Mouse (Mus musculus): ENCODE measurements around the gene Cdc42ep5.
"Not testable (repeated sequence)": the region's sequence is repeated elsewhere in the genome, so short reads cannot be mapped to it uniquely, and the experiment has no call there.

Cdc42ep5 gene

DNA sequence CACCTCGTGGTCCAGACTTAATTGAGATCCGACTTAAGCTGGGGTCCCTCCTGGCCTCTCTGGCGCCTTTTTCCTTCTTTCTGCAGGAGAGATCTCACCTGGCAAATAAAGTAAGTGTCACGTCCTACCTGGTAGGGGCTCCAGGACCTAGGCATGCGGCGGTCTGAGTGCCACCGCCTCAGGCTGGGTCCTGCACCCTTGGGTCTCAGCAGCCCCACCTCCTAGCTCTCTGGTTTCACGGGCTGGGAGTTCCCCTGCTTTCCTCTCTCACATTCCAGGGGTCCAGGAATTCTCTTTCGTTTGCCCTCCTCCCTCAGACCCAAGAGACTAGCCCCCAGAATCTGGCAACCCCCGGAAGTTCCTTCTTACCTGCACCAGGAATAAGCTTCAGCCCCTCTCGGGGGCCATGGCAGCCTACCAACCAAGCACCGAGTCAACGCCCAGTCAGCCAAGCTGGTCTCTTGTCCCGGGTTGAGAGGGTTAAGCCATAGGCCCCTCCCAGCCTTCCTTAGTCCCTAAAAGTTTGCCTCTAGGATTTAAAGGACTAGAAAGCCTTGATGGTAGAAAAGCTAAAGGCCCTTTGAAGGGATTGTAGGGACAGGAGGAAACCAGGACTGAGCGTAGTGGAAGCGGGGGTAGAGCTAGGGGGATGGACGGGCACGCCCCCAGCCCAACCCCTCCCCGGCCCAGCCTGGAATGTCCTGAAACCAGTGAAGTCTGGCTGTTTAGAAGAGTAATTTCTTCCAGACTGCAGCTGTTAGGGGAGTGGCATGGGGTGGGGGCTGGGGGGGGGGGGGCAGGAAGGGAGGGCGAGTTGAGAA is at the start of gene Cdc42ep5:
Gene Cdc42ep5 (minus strand): TSS at position 771 of the 821 bp plus-strand sequence.
- POLR2A ChIA-PET: interaction anchor here (0.6 to 5.1 kb wide), 41 partner anchors 9 to 662 kb away, joined by 3 to 71 read pairs (median 5); partner anchors contain the start of genes Leng8 (in 3 of the 4), Leng9 (in 3 of the 4), Mboat7 (in 2 of the 4) and Tsen34 (in 2 of the 4)
- CTCF ChIA-PET: interaction anchor here (0.6 to 1.9 kb wide), 12 partner anchors 9 to 499 kb away, joined by 3 to 8 read pairs (median 4); partner anchors contain the start of gene Leng1 (in 1 of the 4)

DNA sequence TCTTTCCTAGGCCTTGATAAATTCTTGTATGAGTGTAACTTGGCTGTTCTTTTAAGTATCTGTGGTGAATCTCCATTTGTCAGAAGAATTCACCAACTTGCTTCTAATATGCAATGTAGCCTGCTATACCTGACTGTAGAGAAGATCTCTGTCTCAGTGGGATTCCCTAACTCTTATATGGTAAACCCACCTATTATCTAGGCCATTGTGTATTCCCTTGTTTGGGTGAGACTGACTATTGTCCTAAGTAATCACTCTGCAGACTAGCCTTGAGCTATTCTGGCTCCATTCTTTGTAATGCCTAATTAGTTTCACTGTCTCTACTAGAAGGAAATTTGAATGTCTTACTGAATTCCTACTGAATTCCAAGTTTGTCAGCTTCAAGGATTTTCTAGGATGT is 48.8 kb upstream of the Cdc42ep5 start:
- POLR2A ChIA-PET: interaction anchor here in 3 of 4 experiments (0.8 to 1.5 kb wide), 5 partner anchors 11 to 101 kb away, joined by 3 to 5 read pairs (median 3); partner anchors contain the start of gene Cdc42ep5 (in 1 of the 3)
- CTCF ChIA-PET: not testable (repeated sequence)

DNA sequence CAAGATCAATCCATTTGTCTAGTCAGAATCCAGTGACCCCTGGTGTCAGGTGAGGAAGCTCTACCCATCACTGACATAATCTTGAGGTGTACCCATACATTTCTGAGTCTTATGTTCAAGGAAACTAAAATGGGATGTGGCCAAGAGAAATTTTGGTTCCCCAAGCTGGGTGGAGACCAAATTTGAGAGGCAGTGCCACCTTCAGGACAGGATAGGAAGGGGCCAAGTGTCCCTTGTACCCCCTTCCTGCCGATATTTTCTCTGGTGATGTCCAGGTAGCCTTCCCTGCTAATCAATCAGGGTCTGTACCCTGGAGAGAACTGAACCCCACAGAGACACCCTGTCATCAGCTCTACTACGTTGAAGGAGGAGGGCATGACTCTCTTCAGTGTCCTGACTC is 44.0 kb upstream of the Cdc42ep5 start:
- ChIA-PET POLR2A (interaction anchor here in 1 of 4 experiments (0.6 to 0.9 kb wide), 2 partner anchors 59 to 88 kb away, joined by 3 read pairs; no protein-coding TSS in a partner anchor), CTCF (interaction anchor here in 1 of 4 experiments (1.6 kb wide), 1 partner anchor 35 kb away, joined by 3 read pairs; no protein-coding TSS in a partner anchor)

DNA sequence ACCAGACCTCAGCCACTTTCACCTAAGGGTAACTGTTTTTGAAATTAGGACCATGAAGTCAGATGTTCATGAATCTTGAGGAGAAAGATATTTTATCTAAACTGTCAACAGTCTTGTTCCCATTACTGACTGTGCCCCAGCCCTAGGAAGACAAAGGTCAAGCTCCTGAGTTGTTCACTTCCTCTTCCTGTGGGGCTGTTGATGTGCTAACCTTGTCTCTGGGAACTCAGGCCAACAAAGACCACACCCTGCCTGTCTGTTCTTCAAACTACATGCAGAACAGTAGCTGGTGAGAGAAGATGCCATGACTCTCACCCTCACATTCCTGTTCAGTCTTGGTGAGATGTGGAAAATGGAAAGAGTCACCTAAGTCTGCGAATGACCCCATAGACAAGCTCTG is 42.5 kb upstream of the Cdc42ep5 start:
- ChIA-PET POLR2A (no interaction called here), CTCF (interaction anchor here in 1 of 4 experiments (1.6 kb wide), 1 partner anchor 37 kb away, joined by 3 read pairs; no protein-coding TSS in a partner anchor)

DNA sequence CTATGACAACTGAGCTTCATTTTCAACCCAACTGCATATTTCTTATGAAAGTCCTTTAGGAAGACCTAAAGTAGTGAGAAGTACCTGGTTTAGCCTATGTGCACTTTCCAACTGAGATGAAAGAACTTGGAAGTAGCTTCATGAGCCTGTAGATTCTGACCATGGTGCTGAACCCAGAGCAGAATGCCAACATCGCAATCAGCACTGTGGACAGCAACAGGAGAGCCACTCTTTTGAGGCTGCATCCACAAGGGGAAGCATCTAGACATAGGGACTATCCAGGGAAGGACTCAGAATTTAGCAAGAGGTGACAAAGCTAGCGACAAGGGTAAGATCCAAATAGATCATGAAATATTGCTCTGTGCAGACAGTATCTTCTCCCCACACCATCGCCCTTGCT is 13.8 kb upstream of the Cdc42ep5 start:
- POLR2A ChIA-PET: interaction anchor here (0.6 to 1.4 kb wide), 10 partner anchors 8 to 343 kb away, joined by 3 to 6 read pairs (median 3); partner anchors contain the start of genes Lair1 (in 1 of the 4), Leng8 (in 1 of the 4) and Leng9 (in 1 of the 4)
- CTCF ChIA-PET: interaction anchor here in 3 of 4 experiments (0.5 to 1.8 kb wide), 4 partner anchors 13 to 249 kb away, joined by 3 to 7 read pairs (median 4); no protein-coding TSS in a partner anchor

DNA sequence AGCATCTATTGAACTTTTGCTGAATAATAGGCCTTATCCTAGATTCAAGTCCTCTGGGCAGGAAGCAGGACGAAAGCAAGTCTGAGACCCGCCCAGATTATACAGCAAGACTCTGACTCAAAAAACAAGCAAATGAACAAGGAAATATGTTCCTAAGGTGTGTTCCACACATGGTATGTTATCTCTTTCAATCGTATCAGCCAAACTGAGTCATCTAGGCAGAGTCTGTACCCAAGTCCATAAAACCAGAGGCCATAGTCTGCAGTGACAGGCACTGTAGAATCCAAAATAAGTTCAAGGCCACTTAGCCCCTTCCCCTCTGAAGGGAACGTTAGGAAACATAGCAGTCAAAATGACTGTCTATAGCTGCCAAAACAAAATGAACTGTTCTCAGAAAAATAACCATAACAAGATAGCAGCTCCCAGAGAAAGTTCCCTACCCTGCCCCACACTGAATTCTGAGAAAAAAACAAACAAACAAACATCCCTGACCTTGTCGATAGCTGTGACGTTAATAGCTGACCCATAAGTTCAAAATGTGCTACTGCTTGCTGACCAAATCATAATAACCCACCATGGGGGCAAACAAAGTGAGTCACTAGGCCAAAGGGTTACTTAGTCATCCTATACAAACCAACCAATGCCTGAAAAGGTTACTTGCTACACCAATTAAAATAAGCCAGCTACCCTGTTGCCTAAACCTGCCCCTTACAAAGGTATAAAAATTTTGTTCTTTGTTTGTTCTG is 5.7 kb upstream of the Cdc42ep5 start:
- POLR2A ChIA-PET: interaction anchor here in 1 of 4 experiments (1.1 kb wide), 1 partner anchor 8 kb away, joined by 3 read pairs; no protein-coding TSS in a partner anchor
- CTCF ChIA-PET: no interaction called here

DNA sequence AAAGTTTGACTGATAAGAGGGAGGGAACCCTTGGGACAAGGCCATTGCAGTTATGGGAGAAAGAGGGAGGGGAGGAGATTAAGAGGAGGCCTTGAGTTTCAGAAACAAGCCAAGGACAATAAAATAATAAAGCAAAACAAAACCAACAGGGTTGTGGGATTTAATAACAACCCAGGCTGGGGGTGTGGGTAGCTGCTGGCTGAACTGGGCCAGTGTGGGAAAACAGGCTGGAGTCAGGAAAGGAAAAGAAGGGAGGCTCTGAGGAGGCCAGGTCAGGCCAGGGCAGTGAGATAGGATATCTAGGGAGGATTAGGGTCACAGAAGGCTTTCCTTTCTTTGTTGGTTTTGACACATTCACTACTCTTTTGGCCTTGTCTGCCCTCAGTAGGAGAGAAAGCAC is 2.4 kb upstream of the Cdc42ep5 start:
- CTCF ChIA-PET: no interaction called here

DNA sequence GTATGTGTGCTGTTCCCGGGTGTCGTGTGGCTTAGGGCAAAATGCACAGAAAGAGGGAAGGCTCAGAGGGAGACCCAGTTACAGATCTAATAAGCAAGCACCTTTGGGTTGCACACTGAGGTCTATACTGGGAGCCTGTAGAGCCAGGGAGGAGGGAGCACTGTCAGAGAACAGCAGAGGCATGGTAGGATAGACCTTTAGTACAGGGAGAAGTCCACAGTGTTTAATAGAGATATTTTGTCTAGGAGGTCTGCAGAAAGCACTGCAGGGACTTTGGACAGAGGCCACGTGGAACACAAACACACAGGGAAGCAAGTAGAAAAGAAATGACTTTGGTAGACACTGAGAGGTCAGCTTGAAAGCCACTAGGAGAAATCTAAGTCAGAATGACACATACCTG is 626 bp upstream of the Cdc42ep5 start:
- ChIA-PET CTCF (interaction anchor here in 2 of 4 experiments (1.1 to 1.9 kb wide), 3 partner anchors 10 to 262 kb away, joined by 3 to 8 read pairs (median 6); no protein-coding TSS in a partner anchor), POLR2A (interaction anchor here (0.6 to 5.1 kb wide), 12 partner anchors 9 to 647 kb away, joined by 3 to 71 read pairs (median 8); partner anchors contain the start of genes Leng8 (in 2 of the 4), Leng9 (in 2 of the 4), Mboat7 (in 1 of the 4) and Tnni3 (in 1 of the 4))

More for the DNA sequence above, 2.4 kb upstream of the Cdc42ep5 start:
- POLR2A ChIA-PET: no interaction called here

DNA sequence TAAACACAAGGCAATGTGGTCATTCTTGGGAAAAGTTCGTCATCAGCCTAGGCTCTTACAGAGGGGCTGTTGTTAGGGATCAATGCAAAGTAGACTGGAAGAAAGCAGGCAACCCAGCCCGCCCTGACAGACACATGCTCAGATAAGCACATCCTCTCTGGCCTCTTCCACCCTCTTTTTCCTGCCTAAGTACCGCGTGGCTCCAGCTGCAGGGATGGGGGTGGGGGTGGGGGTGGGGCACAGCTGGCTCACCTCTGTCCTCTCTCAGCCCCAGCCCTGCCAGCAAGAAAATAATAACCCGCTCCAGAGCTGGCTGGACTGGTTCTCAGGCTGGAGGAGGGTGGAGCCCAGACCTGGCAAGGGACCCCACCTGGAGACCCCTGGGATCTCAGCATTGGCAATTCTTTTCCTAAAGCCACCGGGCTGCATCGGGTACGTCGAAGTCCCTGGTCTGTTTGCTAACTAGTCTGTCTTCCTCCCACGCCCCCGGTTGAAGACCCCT is 1.0 kb downstream of the Cdc42ep5 start:
- ChIA-PET CTCF (interaction anchor here in 3 of 4 experiments (0.7 to 1.9 kb wide), 13 partner anchors 8 to 498 kb away, joined by 3 to 8 read pairs (median 4); partner anchors contain the start of genes Leng1 (in 1 of the 3) and Tnni3 (in 1 of the 3)), POLR2A (interaction anchor here (0.8 to 5.1 kb wide), 33 partner anchors 8 to 649 kb away, joined by 3 to 71 read pairs (median 5); partner anchors contain the start of genes Leng8 (in 3 of the 4), Leng9 (in 3 of the 4), Cnot3 (in 1 of the 4) and Cox6b2 (in 1 of the 4))

DNA sequence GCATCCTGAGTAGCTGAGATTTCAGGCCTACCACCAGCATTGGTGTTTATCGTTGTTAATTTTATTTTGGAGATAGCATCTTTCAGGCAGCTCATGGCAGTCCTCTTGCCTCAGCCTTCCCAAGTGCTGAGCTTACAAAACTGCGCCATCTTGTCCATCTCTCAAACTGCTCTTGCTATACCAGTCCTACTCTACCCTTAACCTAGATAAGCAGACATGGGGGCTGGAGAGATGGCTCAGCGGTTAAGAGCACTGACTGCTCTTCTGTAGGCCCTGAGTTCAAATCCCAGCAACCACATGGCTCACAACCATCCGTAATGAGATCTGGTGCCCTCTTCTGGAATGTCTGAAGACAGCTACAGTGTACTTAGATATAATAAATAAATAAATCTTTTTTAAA is 3.1 kb downstream of the Cdc42ep5 start:
- ChIA-PET POLR2A (interaction anchor here (0.5 to 5.1 kb wide), 9 partner anchors 11 to 877 kb away, joined by 3 to 71 read pairs (median 3); partner anchors contain the start of genes Leng9 (in 2 of the 4), Leng8 (in 1 of the 4) and Zfp784 (in 1 of the 4)), CTCF (interaction anchor here in 2 of 4 experiments (0.7 to 1.6 kb wide), 5 partner anchors 12 to 455 kb away, joined by 3 to 6 read pairs (median 5); partner anchors contain the start of gene Leng9 (in 1 of the 2))

DNA sequence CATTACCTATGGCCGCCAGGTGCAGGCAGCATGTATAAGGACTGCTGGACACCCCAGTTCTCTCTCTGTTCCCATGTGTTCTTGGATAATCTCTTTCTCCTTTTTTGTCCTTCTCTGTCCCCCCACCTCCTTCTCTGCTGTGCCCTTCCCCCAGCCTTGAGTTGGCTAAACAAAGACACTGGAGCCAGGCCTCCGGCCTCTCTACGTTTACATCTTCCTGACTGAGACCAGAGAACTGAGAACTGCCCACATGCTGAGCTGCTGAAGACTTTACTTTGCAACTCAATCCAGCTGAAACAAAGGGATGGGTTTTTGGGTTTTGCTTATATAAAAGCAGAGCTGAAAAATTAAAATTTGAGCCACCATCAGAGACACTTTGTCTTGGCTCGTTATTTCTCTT is 9.7 kb downstream of the Cdc42ep5 start:
- ChIA-PET POLR2A (interaction anchor here (0.7 to 10.8 kb wide), 20 partner anchors 8 to 462 kb away, joined by 3 to 71 read pairs (median 4); partner anchors contain the start of genes Cdc42ep5 (in 4 of the 4), Leng8 (in 4 of the 4) and Mboat7 (in 2 of the 4)), CTCF (interaction anchor here in 2 of 4 experiments (0.6 to 2.1 kb wide), 9 partner anchors 9 to 336 kb away, joined by 3 to 8 read pairs (median 3); partner anchors contain the start of gene Cdc42ep5 (in 1 of the 2))

DNA sequence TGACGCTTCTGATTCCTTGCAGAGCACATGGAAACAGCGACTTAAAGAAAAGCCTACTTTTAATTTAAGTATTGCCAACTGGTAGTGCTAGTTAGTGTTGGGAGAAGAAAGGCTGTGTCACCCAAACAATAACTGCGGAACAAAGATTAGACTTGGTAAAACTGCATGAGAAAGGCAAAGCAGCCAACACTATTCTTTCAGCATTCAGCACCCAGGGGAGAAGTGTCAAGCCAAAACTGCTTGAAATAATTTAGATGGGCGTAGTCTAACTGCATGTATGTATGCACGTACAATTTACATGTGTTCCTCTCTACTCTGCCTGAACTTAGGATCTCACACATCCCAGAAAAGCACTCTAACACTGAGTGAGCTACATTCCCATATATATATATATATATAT is 10.3 kb downstream of the Cdc42ep5 start:
- CTCF ChIA-PET: interaction anchor here in 1 of 4 experiments (2.1 kb wide), 1 partner anchor 23 kb away, joined by 7 read pairs; no protein-coding TSS in a partner anchor
- POLR2A ChIA-PET: interaction anchor here in 3 of 4 experiments (0.7 to 10.8 kb wide), 12 partner anchors 8 to 461 kb away, joined by 3 to 71 read pairs (median 6); partner anchors contain the start of genes Cdc42ep5 (in 2 of the 3), Leng8 (in 2 of the 3) and Mboat7 (in 2 of the 3)

DNA sequence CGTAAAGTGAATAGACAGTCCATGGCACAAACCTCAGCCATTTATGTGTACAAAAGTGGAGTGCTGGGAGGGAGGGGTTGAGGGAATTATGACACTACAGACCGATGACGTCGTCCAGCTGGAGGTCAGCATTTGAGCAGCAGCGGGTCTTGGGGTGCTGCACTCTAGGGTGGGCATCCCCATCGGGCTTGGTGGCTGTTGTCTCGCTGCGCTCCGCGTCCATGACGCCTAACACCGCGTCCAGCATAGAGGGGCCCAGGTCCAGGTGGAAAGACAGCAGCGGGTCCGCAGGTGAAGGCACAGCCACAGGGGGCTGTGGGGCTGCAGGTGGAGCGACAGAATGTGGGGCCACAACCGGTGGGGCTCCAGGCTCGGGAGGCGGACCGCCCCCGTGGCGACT is 13.4 kb downstream of the Cdc42ep5 start:
- CTCF ChIA-PET: interaction anchor here in 1 of 4 experiments (0.9 kb wide), 1 partner anchor 362 kb away, joined by 3 read pairs; no protein-coding TSS in a partner anchor
- POLR2A ChIA-PET: interaction anchor here in 3 of 4 experiments (0.6 to 10.8 kb wide), 12 partner anchors 10 to 458 kb away, joined by 3 to 71 read pairs (median 6); partner anchors contain the start of genes Cdc42ep5 (in 3 of the 3), Leng8 (in 1 of the 3) and Tsen34 (in 1 of the 3)

DNA sequence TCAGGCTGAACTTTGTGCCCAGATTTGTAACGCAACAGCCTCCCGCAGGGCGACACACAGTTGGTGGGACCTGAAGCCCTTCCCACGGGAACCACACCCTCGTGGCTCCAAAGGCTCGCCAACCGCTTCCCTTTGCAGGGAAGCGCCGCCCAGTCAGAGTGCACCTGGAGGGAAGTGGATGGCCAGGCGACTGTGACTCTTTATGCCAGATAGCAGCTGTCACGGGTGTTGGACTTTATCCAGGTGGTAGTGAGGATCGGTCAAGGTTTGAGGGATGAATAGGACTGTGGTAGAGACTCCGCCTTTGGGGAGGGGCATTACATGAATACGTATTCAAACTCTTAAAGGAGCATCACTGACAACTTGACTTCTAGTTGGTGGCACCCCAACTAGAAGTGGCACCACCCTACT is 13.8 kb downstream of the Cdc42ep5 start:
- CTCF ChIA-PET: interaction anchor here in 1 of 4 experiments (0.9 to 1.8 kb wide), 2 partner anchors 10 to 363 kb away, joined by 3 to 5 read pairs; no protein-coding TSS in a partner anchor
- POLR2A ChIA-PET: interaction anchor here in 3 of 4 experiments (0.9 to 18.6 kb wide), 17 partner anchors 10 to 506 kb away, joined by 3 to 273 read pairs (median 14); partner anchors contain the start of genes Cdc42ep5 (in 3 of the 3), Leng8 (in 3 of the 3), Cnot3 (in 1 of the 3) and Tsen34 (in 1 of the 3)

DNA sequence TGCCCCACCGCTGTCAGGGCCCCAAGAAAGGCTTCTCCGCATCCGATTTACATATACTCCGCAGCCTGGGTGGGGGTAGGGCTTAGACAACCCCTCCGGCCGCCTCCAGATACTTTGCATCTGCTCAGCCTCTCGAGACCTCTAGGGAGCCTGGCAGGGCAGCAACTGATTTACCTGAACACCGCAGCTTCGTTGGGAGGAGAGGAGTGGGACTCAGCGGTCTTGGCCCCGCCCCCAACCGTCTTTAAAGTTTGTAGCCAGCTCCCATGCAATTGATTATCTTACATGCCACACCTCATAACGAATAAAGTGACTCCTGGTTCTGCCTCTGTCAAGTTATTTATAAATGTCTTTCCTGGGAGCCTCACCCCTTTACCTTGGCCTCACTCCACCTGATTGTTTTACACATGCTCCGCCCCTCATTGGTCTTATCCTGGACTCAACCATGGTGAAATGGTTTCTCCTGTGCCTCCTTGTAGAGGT is 14.6 kb downstream of the Cdc42ep5 start, which contains the start of gene Leng9:
Gene Leng9 (minus strand): TSS at position 316 of the 483 bp plus-strand sequence.
- ChIA-PET CTCF (interaction anchor here in 3 of 4 experiments (0.8 to 1.8 kb wide), 7 partner anchors 11 to 321 kb away, joined by 3 to 8 read pairs (median 4); no protein-coding TSS in a partner anchor), POLR2A (interaction anchor here (0.6 to 18.6 kb wide), 49 partner anchors 8 to 952 kb away, joined by 3 to 273 read pairs (median 5); partner anchors contain the start of genes Cdc42ep5 (in 4 of the 4), Leng8 (in 4 of the 4), Mboat7 (in 3 of the 4) and Tsen34 (in 3 of the 4))

Data from embryonic stem cell, embryonic (primary cell).